Mouse (Mus musculus): ENCODE results near the gene Mrrf. TPM values are rescaled to one million over a fixed set of nuclear protein-coding genes. Genes with fewer than 3 reads are reported as not detected.
"Not testable (repeated sequence)": the region's sequence is repeated elsewhere in the genome, so short reads cannot be mapped to it uniquely, and the experiment has no call there.

The Mrrf gene
- polyA plus RNA-seq, 1 experiment from 2014 or later = 38.6 TPM

DNA sequence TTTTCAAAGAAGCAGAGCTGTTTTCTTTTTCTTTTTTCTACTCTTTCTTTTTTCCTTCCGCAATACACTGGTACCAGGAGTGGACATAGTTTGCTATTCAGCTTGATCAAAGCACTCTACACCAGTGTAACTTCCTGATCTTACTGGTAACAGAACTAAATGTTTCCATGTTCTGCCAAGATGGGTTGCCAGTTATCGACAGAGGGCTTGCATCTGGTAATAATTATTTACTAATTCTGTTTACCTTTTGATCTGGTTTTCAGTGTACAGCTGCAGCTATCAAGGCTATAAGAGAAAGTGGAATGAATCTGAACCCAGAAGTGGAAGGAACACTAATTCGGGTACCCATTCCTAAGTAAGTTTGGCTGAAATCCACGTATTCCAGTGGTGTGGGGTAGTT, 23.1 kb downstream of the Mrrf start:
- no peak overlapping the region for H3K9ac ChIP-seq (ENCODE audit: low read length)
- H3K4me2 ChIP-seq (ENCODE audit: low read depth, low read length) = no peak overlapping the region
- peaks cover 2% of the 10 kb centered on the region; the same call in 1 of the 2 replicates for H3K4me1 ChIP-seq (ENCODE audit: control insufficient read depth, insufficient read depth, low read length)
- H3K27me3 ChIP-seq (ENCODE audit: control insufficient read depth, insufficient read depth, low read length) = no peaks in the 10 kb centered on the region
- no peak overlapping the region for H3K4me3 ChIP-seq (ENCODE audit: low read length)
- 78% methylated on average over 4 of the region's 4 CpGs for WGBS
- ATAC-seq (replicated peaks; ENCODE audit: extremely low read depth, insufficient read depth, low FRiP score) = no peak
- no peaks in the 10 kb centered on the region for H3K9me3 ChIP-seq (replicated peaks; ENCODE audit: control insufficient read depth, low read length)
- no peak overlapping the region for H3K27ac ChIP-seq (ENCODE audit: low read length)
- H3K36me3 ChIP-seq (ENCODE audit: control insufficient read depth, insufficient read depth) = peaks cover 18% of the 10 kb centered on the region

DNA sequence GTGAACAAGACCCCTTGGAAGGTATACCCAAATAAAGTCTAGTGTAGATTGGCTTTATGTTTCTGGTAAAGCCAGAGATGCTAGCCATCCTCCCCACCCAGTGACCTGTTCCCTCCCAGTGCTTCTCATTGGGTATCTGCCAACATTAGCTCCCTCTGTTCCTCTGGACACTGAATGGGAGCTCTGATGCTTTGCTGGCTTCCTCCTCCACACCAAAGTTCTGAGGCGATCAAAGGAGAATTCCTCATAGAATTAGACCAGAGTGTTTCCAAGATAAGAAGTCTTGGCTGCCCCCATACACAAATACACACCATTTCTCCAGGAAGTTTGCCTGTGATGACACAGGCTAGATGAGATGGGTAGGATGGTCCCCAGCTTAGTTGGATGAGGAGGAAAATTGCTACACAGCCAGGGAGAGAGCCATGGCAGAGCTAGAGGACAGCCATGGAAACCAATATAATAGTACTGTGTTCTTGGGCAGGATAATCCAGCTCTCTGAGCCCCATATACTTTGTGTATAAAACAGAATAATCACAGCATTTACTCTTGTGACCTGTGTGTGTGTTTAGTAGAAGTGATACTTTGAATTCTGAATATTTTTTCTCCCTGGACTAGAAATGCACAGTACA, 31.9 kb downstream of the Mrrf start:
- Histone ChIP-seq H3K4me1 (ENCODE audit: control insufficient read depth, insufficient read depth, low read length) (peaks cover 22% of the 10 kb centered on the region), H3K4me3 (ENCODE audit: low read length) (no peak overlapping the region), H3K36me3 (ENCODE audit: control insufficient read depth, insufficient read depth) (0 out of 2 replicates have a peak, but pooled peaks cover 2% of the 10 kb centered on the region), H3K27me3 (ENCODE audit: control insufficient read depth, insufficient read depth, low read length) (no peaks in the 10 kb centered on the region), H3K9ac (ENCODE audit: low read length) (no peak overlapping the region), H3K27ac (ENCODE audit: low read length) (no peak overlapping the region), H3K4me2 (ENCODE audit: low read depth, low read length) (no peak overlapping the region), H3K9me3 (replicated peaks; ENCODE audit: control insufficient read depth, low read length) (no peaks in the 10 kb centered on the region)
- 52% methylated on average over 1 of the region's 1 CpGs for WGBS
- ATAC-seq (replicated peaks; ENCODE audit: extremely low read depth, insufficient read depth, low FRiP score) = no peak

DNA sequence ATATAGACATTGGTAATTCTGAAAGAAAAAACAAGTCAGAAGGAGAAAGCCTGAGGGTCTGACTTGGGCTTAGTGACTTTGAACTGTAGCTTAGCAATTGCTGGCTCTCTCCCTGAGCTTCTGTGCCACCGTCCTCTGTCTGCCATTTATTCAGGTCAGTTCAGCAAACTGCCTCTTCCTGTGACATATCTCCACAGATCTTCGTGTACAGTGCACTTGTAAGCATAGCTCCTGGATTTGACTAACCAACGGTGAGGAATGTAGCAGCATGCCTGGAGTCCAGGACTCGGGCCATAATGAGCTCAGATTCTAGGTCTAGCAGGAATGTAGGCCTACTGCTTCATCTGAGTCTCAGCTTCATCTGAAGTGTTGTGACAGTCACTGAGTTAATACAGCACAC, 33.0 kb downstream of the Mrrf start:
- Histone ChIP-seq H3K4me2 (ENCODE audit: low read depth, low read length) (no peak overlapping the region), H3K4me3 (ENCODE audit: low read length) (no peak overlapping the region), H3K27ac (ENCODE audit: low read length) (peak overlapping the region; percentile 40), H3K27me3 (ENCODE audit: control insufficient read depth, insufficient read depth, low read length) (no peaks in the 10 kb centered on the region), H3K9me3 (replicated peaks; ENCODE audit: control insufficient read depth, low read length) (no peaks in the 10 kb centered on the region), H3K36me3 (ENCODE audit: control insufficient read depth, insufficient read depth) (0 out of 2 replicates have a peak, but pooled peaks cover 4% of the 10 kb centered on the region), H3K4me1 (ENCODE audit: control insufficient read depth, insufficient read depth, low read length) (peaks cover 22% of the 10 kb centered on the region), H3K9ac (ENCODE audit: low read length) (no peak overlapping the region)
- no peak for ATAC-seq (replicated peaks; ENCODE audit: extremely low read depth, insufficient read depth, low FRiP score)
- WGBS = 46% methylated on average over 4 of the region's 4 CpGs

DNA sequence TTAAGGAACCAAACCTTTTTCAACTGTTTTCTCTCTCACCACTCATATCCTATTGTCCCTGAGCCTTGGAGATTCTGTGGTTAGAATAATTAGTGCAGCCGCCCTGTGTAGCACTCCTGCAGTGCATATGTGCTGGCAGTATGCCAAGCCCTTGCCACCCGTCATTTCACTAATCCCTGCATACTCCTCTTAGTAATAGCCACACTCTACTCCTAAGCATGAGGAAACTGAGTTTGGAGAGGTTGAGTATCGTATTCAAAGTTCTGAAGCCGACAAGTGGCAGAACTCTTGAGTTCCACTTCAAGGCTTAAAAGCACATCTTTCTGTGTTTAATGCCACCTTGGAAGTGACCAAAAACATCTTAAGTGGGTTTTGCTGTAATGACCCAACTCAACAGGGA, 35.9 kb downstream of the Mrrf start:
- H3K9me3 ChIP-seq (replicated peaks; ENCODE audit: control insufficient read depth, low read length) = no peaks in the 10 kb centered on the region
- peaks cover 24% of the 10 kb centered on the region for H3K4me1 ChIP-seq (ENCODE audit: control insufficient read depth, insufficient read depth, low read length)
- H3K4me2 ChIP-seq (ENCODE audit: low read depth, low read length) = no peak overlapping the region
- H3K27ac ChIP-seq (ENCODE audit: low read length) = no peak overlapping the region
- WGBS = 50% methylated on average over 4 of the region's 4 CpGs
- H3K4me3 ChIP-seq (ENCODE audit: low read length) = no peak overlapping the region
- ATAC-seq (replicated peaks; ENCODE audit: extremely low read depth, insufficient read depth, low FRiP score) = no peak
- peaks cover 3% of the 10 kb centered on the region; the same call in 1 of the 2 replicates for H3K36me3 ChIP-seq (ENCODE audit: control insufficient read depth, insufficient read depth)
- H3K27me3 ChIP-seq (ENCODE audit: control insufficient read depth, insufficient read depth, low read length) = no peaks in the 10 kb centered on the region
- no peak overlapping the region for H3K9ac ChIP-seq (ENCODE audit: low read length)

DNA sequence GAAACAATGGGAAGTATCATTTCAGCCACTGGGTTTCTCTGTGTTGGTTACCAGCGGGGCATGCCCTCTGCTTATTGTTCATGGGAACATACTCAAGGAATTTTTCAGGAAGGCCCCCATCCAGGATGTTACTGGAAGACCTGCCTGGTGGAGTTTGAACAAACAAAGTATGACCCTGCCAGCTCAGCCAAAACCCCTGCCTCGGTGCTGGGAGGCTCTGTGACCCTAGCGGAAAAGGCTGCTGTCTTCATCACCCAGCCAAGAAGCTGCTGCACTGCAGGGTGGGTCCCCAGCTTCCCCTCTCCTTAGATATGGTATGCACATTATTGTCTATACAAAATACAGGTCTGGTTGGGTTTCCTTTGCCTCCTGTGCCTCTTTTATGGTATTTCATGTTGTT, 36.4 kb downstream of the Mrrf start:
- Histone ChIP-seq H3K9ac (ENCODE audit: low read length) (no peak overlapping the region), H3K4me3 (ENCODE audit: low read length) (no peak overlapping the region), H3K27me3 (ENCODE audit: control insufficient read depth, insufficient read depth, low read length) (no peaks in the 10 kb centered on the region), H3K4me2 (ENCODE audit: low read depth, low read length) (no peak overlapping the region), H3K9me3 (replicated peaks; ENCODE audit: control insufficient read depth, low read length) (no peaks in the 10 kb centered on the region), H3K36me3 (ENCODE audit: control insufficient read depth, insufficient read depth) (peaks cover 8% of the 10 kb centered on the region; the same call in 1 of the 2 replicates), H3K4me1 (ENCODE audit: control insufficient read depth, insufficient read depth, low read length) (peaks cover 20% of the 10 kb centered on the region), H3K27ac (ENCODE audit: low read length) (no peak overlapping the region)
- 73% methylated on average over 3 of the region's 3 CpGs for WGBS
- ATAC-seq (replicated peaks; ENCODE audit: extremely low read depth, insufficient read depth, low FRiP score) = no peak

DNA sequence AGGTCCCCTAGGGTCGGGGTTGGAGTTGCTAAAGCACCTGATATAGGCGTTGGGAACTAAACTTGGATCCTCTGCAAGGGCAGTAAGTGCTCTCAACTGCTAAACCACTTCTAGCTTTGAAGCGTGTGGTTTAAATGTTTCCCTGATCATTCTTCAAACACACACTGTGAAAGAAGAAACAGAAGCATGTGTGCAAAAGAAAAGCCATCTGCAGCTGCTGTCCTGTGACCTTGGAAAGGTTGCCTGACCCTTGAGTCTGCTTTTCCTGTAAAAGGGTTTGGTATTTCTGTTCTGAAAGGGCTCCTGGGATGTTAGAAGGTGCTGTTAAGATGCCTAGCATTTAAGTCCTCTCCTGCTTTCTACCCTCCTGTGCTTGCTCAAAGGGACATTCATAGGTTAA, 43.3 kb downstream of the Mrrf start:
- Histone ChIP-seq H3K4me2 (ENCODE audit: low read depth, low read length) (no peak overlapping the region), H3K9ac (ENCODE audit: low read length) (no peak overlapping the region), H3K36me3 (ENCODE audit: control insufficient read depth, insufficient read depth) (peaks cover 9% of the 10 kb centered on the region; the same call in 1 of the 2 replicates), H3K27ac (ENCODE audit: low read length) (peak overlapping the region; percentile 36), H3K9me3 (replicated peaks; ENCODE audit: control insufficient read depth, low read length) (no peaks in the 10 kb centered on the region), H3K4me3 (ENCODE audit: low read length) (no peak overlapping the region), H3K27me3 (ENCODE audit: control insufficient read depth, insufficient read depth, low read length) (no peaks in the 10 kb centered on the region), H3K4me1 (ENCODE audit: control insufficient read depth, insufficient read depth, low read length) (peaks cover 19% of the 10 kb centered on the region)
- no peak for ATAC-seq (replicated peaks; ENCODE audit: extremely low read depth, insufficient read depth, low FRiP score)
- WGBS = 39% methylated on average over 3 of the region's 3 CpGs

DNA sequence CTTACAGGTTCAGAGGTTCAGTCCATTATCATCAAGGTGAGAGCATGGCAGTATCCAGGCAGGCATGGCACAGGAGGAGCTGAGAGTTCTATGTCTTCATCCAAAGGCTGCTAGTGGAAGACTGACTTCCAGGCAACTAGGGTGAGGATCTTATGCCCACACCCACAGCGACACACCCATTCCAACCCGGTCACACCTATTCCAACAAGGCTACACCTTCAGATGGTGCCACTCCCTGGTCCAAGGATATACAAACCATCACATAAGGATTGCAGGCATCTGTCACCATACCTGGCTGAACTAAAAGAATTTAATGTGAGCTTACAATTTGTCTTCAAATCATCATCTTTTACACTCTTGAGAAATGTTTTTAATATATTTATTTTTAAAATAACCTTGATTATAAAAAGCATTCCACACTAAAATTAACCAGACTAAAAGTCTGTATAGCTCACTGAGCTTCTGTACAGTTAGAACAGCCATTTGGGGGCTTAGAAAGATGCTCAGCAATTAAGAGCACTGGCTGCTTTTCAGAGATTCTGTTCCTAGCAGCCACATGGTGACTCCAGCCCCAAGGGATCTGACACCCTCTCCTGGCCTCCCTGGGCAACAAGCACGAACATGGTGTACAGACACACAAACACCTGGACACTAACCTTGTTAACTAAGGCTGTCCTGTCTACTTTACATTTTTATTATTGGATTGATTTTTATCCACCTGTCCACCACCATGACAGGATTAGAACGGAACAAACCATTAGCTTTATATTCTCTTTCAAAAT, 45.6 kb downstream of the Mrrf start:
- not testable (repeated sequence) for H3K27me3 ChIP-seq (ENCODE audit: control insufficient read depth, insufficient read depth, low read length); H3K4me3 ChIP-seq (ENCODE audit: low read length); H3K4me2 ChIP-seq (ENCODE audit: low read depth, low read length); H3K9me3 ChIP-seq (replicated peaks; ENCODE audit: control insufficient read depth, low read length); ATAC-seq (replicated peaks; ENCODE audit: extremely low read depth, insufficient read depth, low FRiP score); H3K36me3 ChIP-seq (ENCODE audit: control insufficient read depth, insufficient read depth); H3K27ac ChIP-seq (ENCODE audit: low read length); H3K9ac ChIP-seq (ENCODE audit: low read length)
- H3K4me1 ChIP-seq (ENCODE audit: control insufficient read depth, insufficient read depth, low read length) = peaks cover 16% of the 10 kb centered on the region
- 93% methylated on average over 4 of the region's 4 CpGs for WGBS

DNA sequence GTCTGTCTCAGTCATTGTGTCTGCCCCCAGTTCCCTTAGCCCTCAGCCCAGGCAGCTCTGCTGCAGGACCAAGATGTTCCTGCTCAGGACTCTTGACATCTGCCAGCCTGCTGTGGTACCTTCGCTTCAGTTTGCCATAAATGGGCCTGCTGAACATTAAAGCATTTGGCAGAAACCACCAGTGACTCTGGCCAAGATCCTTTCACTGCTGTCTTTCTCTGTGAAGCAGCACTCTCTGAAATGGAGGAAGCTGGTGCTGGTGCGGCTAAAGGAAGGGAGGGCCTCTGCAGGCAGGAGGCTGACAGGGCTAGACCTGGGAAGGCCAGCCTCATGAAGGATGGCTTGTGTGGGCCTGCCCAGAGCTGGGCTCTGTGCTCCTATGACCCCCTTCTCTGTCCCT, 47.1 kb downstream of the Mrrf start:
- H3K27ac ChIP-seq (ENCODE audit: low read length) = peak overlapping the region; percentile 85
- H3K4me2 ChIP-seq (ENCODE audit: low read depth, low read length) = no peak overlapping the region
- WGBS = 22% methylated on average over 2 of the region's 2 CpGs
- H3K36me3 ChIP-seq (ENCODE audit: control insufficient read depth, insufficient read depth) = peaks cover 3% of the 10 kb centered on the region; the same call in 1 of the 2 replicates
- H3K27me3 ChIP-seq (ENCODE audit: control insufficient read depth, insufficient read depth, low read length) = no peaks in the 10 kb centered on the region
- H3K9me3 ChIP-seq (replicated peaks; ENCODE audit: control insufficient read depth, low read length) = no peaks in the 10 kb centered on the region
- H3K4me3 ChIP-seq (ENCODE audit: low read length) = no peak overlapping the region
- H3K4me1 ChIP-seq (ENCODE audit: control insufficient read depth, insufficient read depth, low read length) = peaks cover 16% of the 10 kb centered on the region
- peak; percentile 83 for ATAC-seq (replicated peaks; ENCODE audit: extremely low read depth, insufficient read depth, low FRiP score)
- peak overlapping the region; percentile 37 for H3K9ac ChIP-seq (ENCODE audit: low read length)

DNA sequence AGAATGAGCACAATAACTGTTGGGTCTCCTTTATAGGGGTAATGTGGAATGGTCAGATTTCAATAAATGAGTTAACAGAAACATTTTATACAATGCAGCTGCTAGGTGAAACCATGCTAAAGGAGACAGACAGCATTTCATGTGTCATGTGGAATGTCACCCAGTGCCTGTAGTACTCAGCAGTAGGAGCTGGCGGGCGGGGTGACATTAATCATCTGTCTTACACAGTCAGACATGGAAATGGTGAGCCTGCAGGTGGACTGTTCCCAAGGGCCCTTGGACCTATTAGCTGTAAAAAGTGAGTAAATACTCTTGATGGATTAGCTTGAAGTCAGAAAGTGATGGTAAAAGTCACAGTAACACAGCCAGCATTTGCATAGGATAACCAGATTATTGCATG, 48.0 kb downstream of the Mrrf start:
- no peak for ATAC-seq (replicated peaks; ENCODE audit: extremely low read depth, insufficient read depth, low FRiP score)
- no peaks in the 10 kb centered on the region for H3K9me3 ChIP-seq (replicated peaks; ENCODE audit: control insufficient read depth, low read length)
- peaks cover 14% of the 10 kb centered on the region for H3K4me1 ChIP-seq (ENCODE audit: control insufficient read depth, insufficient read depth, low read length)
- no peak overlapping the region for H3K4me2 ChIP-seq (ENCODE audit: low read depth, low read length)
- H3K9ac ChIP-seq (ENCODE audit: low read length) = no peak overlapping the region
- no peak overlapping the region for H3K4me3 ChIP-seq (ENCODE audit: low read length)
- H3K27me3 ChIP-seq (ENCODE audit: control insufficient read depth, insufficient read depth, low read length) = no peaks in the 10 kb centered on the region
- H3K27ac ChIP-seq (ENCODE audit: low read length) = peak overlapping the region; percentile 85
- peaks cover 3% of the 10 kb centered on the region; the same call in 1 of the 2 replicates for H3K36me3 ChIP-seq (ENCODE audit: control insufficient read depth, insufficient read depth)
- 85% methylated on average over 2 of the region's 2 CpGs for WGBS

Measured in heart, embryonic 16.5 days (tissue).